Comparison of ENCODE assay signal across 8 mouse cellular contexts in genomic region chr2:146502578-146503311, GRCm38 (mm10). TPM values are rescaled to one million over a fixed set of nuclear protein-coding genes. Genes with fewer than 3 reads are reported as not detected.
A peak's percentile ranks its signal among the peaks of the same experiment; 100 is the strongest.
DNase-seq lines count a peak whose midpoint lies in the region; ATAC-seq lines count a peak whose summit lies in the region.

No protein-coding gene starts in this region.

- no peak overlapping the region for H3K9ac ChIP-seq in kidney, embryonic 15.5 days
- no peak overlapping the region for H3K9ac ChIP-seq in limb, embryonic 12.5 days (replicated peaks)

- peak; percentile 65; the same call in 1 of the 2 replicates for ATAC-seq in kidney, embryonic 15.5 days (replicated peaks; ENCODE audit: low FRiP score)
- ATAC-seq in limb, embryonic 12.5 days (ENCODE audit: insufficient number of reproducible peaks, insufficient read depth, low FRiP score, low TSS enrichment, low read depth): 0 out of 2 replicates have a peak, but pooled peaks have one; percentile 60
- no peak for ATAC-seq in erythroblast, adult 5-6 weeks (replicated peaks; ENCODE audit: low FRiP score, poor library complexity, severe bottlenecking)

- no peaks in the 10 kb centered on the region for H3K36me3 ChIP-seq in kidney, embryonic 15.5 days
- no peaks in the 10 kb centered on the region for H3K36me3 ChIP-seq in limb, embryonic 12.5 days

- no peak overlapping the region for H3K4me3 ChIP-seq in kidney, embryonic 15.5 days (replicated peaks)
- no peak overlapping the region for H3K4me3 ChIP-seq in limb, embryonic 12.5 days (replicated peaks)

- peak; percentile 45 for DNase-seq in adrenal gland, adult 2 months
- DNase-seq in adrenal gland, postnatal 4 days (ENCODE audit: low spot score in 2 of 2): no peak
- peak; percentile 11 for DNase-seq in adrenal gland, postnatal 25 days
- peak; percentile 81 to 85 for DNase-seq in heart, adult 18-20 months
- DNase-seq in right cerebral cortex, adult 2 months (ENCODE audit: low spot score in 2 of 2): peak; percentile 72 to 76

- 69% methylated on average over 9 of the region's 9 CpGs for WGBS in kidney, embryonic 15.5 days
- WGBS in limb, embryonic 12.5 days: 65% methylated on average over 9 of the region's 9 CpGs

- no peaks in the 10 kb centered on the region for H3K9me3 ChIP-seq in kidney, embryonic 15.5 days (replicated peaks)
- H3K9me3 ChIP-seq in limb, embryonic 12.5 days: no peaks in the 10 kb centered on the region

- H3K27me3 ChIP-seq in kidney, embryonic 15.5 days: no peaks in the 10 kb centered on the region
- H3K27me3 ChIP-seq in limb, embryonic 12.5 days: no peaks in the 10 kb centered on the region

- H3K4me1 ChIP-seq in kidney, embryonic 15.5 days: peaks cover 10% of the 10 kb centered on the region
- peaks cover 11% of the 10 kb centered on the region for H3K4me1 ChIP-seq in limb, embryonic 12.5 days (replicated peaks)

- no peak overlapping the region for H3K27ac ChIP-seq in kidney, embryonic 15.5 days
- no peak overlapping the region; the same call in 1 of the 2 replicates for H3K27ac ChIP-seq in limb, embryonic 12.5 days

- no peak overlapping the region for H3K4me2 ChIP-seq in kidney, embryonic 15.5 days
- H3K4me2 ChIP-seq in limb, embryonic 12.5 days: no peak overlapping the region

RNA-seq across cellular contexts. Expression of gene Ralgapa2, which starts 9.4 kb away (rescaled TPM):
- total RNA-seq in adrenal gland, adult 2 months (2021): 10 to 100 TPM; 22.1 to 28.4 TPM
- polyA plus RNA-seq in adrenal gland, adult 2 months (2012; rRNA removed): 10.2 and 12.9 TPM in 2 replicates
- total RNA-seq in adrenal gland, postnatal 4 days (2021): 10 to 100 TPM; 17.0 to 20.6 TPM
- total RNA-seq in adrenal gland, postnatal 25 days (2021): 32.3 and 38.0 TPM in 2 replicates
- total RNA-seq in heart, adult 18-20 months (2021): 10 to 100 TPM; 38.7 to 41.1 TPM
- polyA plus RNA-seq in kidney, embryonic 15.5 days (2015; fragmentation: Nextera tagmentation; extraction: Ambion mirVana): 6.7 and 8.7 TPM in 2 replicates
- 8.6 and 9.2 TPM in 2 replicates for polyA plus RNA-seq in limb, embryonic 12.5 days (2016; fragmentation: Nextera tagmentation; extraction: Ambion mirVana)
- 10.2 and 10.7 TPM in 2 replicates for total RNA-seq in erythroblast, adult 5-6 weeks (2015; ENCODE audit: low replicate concordance)
- 22.8 and 30.2 TPM in 2 replicates for total RNA-seq in erythroblast, adult 5-6 weeks (2017; ENCODE audit: low replicate concordance)

Comparison
In these comparisons a context has a peak if more than half of its experiments do, and no peak if none do; other contexts are left out.
1. DNase-seq: peak in adrenal gland, adult 2 months (single experiment), adrenal gland, postnatal 25 days (single experiment), heart, adult 18-20 months (2 of 2) and right cerebral cortex, adult 2 months (2 of 2); none in adrenal gland, postnatal 4 days (0 of 2).